Mouse (Mus musculus): Measurements from ENCODE around the gene Kif21b. TPM values are rescaled to one million over a fixed set of nuclear protein-coding genes. Genes with fewer than 3 reads are reported as not detected.

The Kif21b gene
- polyA plus RNA-seq, 1 experiment from 2014 or later: 5.6 TPM

DNA sequence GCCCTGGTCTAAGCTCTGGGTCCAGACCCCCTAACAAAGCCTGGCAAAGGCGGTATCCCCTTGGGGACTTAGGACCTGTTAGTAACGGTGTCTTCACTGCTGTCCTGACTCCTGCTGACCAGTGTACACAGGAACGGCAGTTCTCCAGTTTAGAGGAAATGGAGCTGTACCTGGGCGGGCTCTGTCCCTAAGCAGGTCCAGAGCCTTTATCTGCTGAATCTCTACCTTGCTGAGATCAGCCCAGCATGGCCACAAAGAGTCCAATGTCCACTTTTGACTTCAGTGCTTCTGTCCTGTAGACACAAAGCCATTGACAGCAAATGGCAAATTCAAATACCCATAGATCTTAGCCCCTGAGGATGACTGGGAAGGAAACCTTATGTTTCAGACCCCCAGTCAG, 25.8 kb downstream of the Kif21b start:
- Histone ChIP-seq H3K36me3 (ENCODE audit: control insufficient read depth, insufficient read depth, low read length) (peaks cover 76% of the 10 kb centered on the region), H3K9me3 (ENCODE audit: control insufficient read depth, low read length) (no peaks in the 10 kb centered on the region), H3K27ac (ENCODE audit: low read depth) (no peak overlapping the region), H3K4me1 (replicated peaks; ENCODE audit: control insufficient read depth, insufficient read depth, low read length) (no peaks in the 10 kb centered on the region), H3K4me3 (ENCODE audit: low read depth, low read length) (no peak overlapping the region), H3K27me3 (replicated peaks; ENCODE audit: control insufficient read depth, insufficient read depth, low read length) (no peaks in the 10 kb centered on the region), H3K4me2 (ENCODE audit: low read length) (no peak overlapping the region), H3K9ac (ENCODE audit: low read length) (no peak overlapping the region)
- DNase-seq (ENCODE audit: low spot score) (no peak), ATAC-seq (replicated peaks; ENCODE audit: low FRiP score, low TSS enrichment, low read depth) (no peak)
- WGBS: 89% methylated on average over 4 of the region's 4 CpGs

DNA sequence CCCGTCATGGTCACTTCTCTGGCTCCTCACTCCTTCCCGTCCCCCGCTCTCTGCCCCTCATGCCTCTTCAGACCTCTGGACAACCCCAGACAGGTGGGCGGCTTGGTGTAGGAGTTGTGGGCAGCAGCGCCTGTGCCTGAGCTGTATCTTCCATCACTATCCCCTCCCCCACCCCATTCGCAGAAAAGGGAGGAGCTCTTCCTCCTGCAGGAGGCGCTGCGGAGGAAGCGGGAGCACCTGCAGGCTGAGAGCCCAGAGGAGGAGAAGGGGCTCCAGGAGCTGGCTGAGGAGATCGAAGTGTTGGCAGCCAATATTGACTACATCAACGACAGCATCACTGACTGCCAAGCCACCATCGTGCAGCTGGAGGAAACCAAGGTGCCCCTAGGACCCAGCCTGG, 28.6 kb downstream of the Kif21b start:
- no peaks in the 10 kb centered on the region for H3K27me3 ChIP-seq (replicated peaks; ENCODE audit: control insufficient read depth, insufficient read depth, low read length)
- no peak overlapping the region for H3K4me2 ChIP-seq (ENCODE audit: low read length)
- H3K4me3 ChIP-seq (ENCODE audit: low read depth, low read length): no peak overlapping the region
- peaks cover 73% of the 10 kb centered on the region for H3K36me3 ChIP-seq (ENCODE audit: control insufficient read depth, insufficient read depth, low read length)
- no peak for DNase-seq (ENCODE audit: low spot score)
- ATAC-seq (replicated peaks; ENCODE audit: low FRiP score, low TSS enrichment, low read depth): no peak
- no peak overlapping the region for H3K9ac ChIP-seq (ENCODE audit: low read length)
- WGBS: 58% methylated on average over 10 of the region's 12 CpGs
- H3K4me1 ChIP-seq (replicated peaks; ENCODE audit: control insufficient read depth, insufficient read depth, low read length): no peaks in the 10 kb centered on the region
- H3K27ac ChIP-seq (ENCODE audit: low read depth): no peak overlapping the region
- H3K9me3 ChIP-seq (ENCODE audit: control insufficient read depth, low read length): no peaks in the 10 kb centered on the region

GRCm38 (mm10) chr1:136160297-136160696, 29.1 kb downstream of the Kif21b start:
- Histone ChIP-seq H3K9ac (ENCODE audit: low read length) (no peak overlapping the region), H3K4me2 (ENCODE audit: low read length) (no peak overlapping the region), H3K9me3 (ENCODE audit: control insufficient read depth, low read length) (no peaks in the 10 kb centered on the region), H3K27me3 (replicated peaks; ENCODE audit: control insufficient read depth, insufficient read depth, low read length) (no peaks in the 10 kb centered on the region), H3K36me3 (ENCODE audit: control insufficient read depth, insufficient read depth, low read length) (peaks cover 77% of the 10 kb centered on the region), H3K4me1 (replicated peaks; ENCODE audit: control insufficient read depth, insufficient read depth, low read length) (no peaks in the 10 kb centered on the region), H3K4me3 (ENCODE audit: low read depth, low read length) (no peak overlapping the region), H3K27ac (ENCODE audit: low read depth) (no peak overlapping the region)
- ATAC-seq (replicated peaks; ENCODE audit: low FRiP score, low TSS enrichment, low read depth) (no peak), DNase-seq (ENCODE audit: low spot score) (no peak)
- WGBS: 87% methylated on average over 12 of the region's 12 CpGs

DNA sequence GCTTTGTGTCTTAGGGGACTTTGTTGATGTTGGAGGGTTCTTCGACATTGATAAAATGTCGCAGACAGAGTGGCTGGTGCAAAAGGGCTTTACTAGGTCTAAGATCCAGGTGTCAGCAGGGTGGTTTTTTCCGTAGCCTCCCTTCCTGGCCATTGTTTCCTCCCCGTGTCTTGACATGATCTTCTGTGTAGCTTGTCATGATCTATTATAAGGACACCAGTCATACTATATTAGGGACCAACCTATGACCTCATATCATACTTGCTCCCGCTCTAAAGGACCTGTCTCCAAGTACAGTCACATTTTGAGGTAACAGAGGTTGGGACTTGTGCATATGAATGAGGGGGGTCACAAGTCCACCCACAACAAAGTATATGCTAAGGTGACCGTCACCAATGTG, 29.7 kb downstream of the Kif21b start:
- ATAC-seq (replicated peaks; ENCODE audit: low FRiP score, low TSS enrichment, low read depth): no peak
- H3K4me2 ChIP-seq (ENCODE audit: low read length): no peak overlapping the region
- no peaks in the 10 kb centered on the region for H3K9me3 ChIP-seq (ENCODE audit: control insufficient read depth, low read length)
- H3K36me3 ChIP-seq (ENCODE audit: control insufficient read depth, insufficient read depth, low read length): peaks cover 83% of the 10 kb centered on the region
- H3K4me3 ChIP-seq (ENCODE audit: low read depth, low read length): no peak overlapping the region
- DNase-seq (ENCODE audit: low spot score): no peak
- H3K9ac ChIP-seq (ENCODE audit: low read length): no peak overlapping the region
- no peaks in the 10 kb centered on the region for H3K4me1 ChIP-seq (replicated peaks; ENCODE audit: control insufficient read depth, insufficient read depth, low read length)
- H3K27me3 ChIP-seq (replicated peaks; ENCODE audit: control insufficient read depth, insufficient read depth, low read length): no peaks in the 10 kb centered on the region
- WGBS: 86% methylated on average over 6 of the region's 6 CpGs
- H3K27ac ChIP-seq (ENCODE audit: low read depth): no peak overlapping the region

- peaks cover 79% of the 10 kb centered on the region for H3K36me3 ChIP-seq (ENCODE audit: control insufficient read depth, insufficient read depth, low read length)
- no peak overlapping the region for H3K9ac ChIP-seq (ENCODE audit: low read length)
- ATAC-seq (replicated peaks; ENCODE audit: low FRiP score, low TSS enrichment, low read depth) (no peak), DNase-seq (ENCODE audit: low spot score) (no peak)
- H3K27me3 ChIP-seq (replicated peaks; ENCODE audit: control insufficient read depth, insufficient read depth, low read length): no peaks in the 10 kb centered on the region
- WGBS: 85% methylated on average over 7 of the region's 7 CpGs
- no peaks in the 10 kb centered on the region for H3K9me3 ChIP-seq (ENCODE audit: control insufficient read depth, low read length)
- no peaks in the 10 kb centered on the region for H3K4me1 ChIP-seq (replicated peaks; ENCODE audit: control insufficient read depth, insufficient read depth, low read length)
- H3K27ac ChIP-seq (ENCODE audit: low read depth): no peak overlapping the region
- H3K4me3 ChIP-seq (ENCODE audit: low read depth, low read length): no peak overlapping the region
- H3K4me2 ChIP-seq (ENCODE audit: low read length): no peak overlapping the region
Observed at GRCm38 (mm10) chr1:136161333-136161921, 30.2 kb downstream of the Kif21b start.

GRCm38 (mm10) chr1:136165436-136165835, 34.2 kb downstream of the Kif21b start:
- WGBS: 81% methylated on average over 2 of the region's 2 CpGs
- Histone ChIP-seq H3K36me3 (ENCODE audit: control insufficient read depth, insufficient read depth, low read length) (peaks cover 57% of the 10 kb centered on the region), H3K4me1 (replicated peaks; ENCODE audit: control insufficient read depth, insufficient read depth, low read length) (no peaks in the 10 kb centered on the region)

DNA sequence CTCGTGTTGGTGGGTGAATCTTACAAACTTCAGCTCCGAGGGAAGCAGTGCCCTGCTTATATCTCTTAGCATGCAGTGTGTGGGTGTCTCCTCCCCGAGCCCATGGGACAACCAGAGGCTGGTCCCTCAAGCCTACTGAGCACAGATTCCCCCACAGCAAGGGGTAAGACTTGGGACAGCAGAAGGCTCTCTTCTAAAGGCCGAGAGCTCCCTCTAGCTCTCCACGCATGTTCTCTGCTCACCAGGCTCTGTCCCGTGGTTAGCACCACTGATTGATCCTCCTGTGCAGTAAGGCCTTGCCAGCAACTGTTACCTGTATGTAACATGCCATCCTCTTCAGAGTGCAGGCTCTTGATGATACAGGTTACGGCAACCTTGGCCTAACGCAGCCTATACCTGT, 36.5 kb downstream of the Kif21b start:
- no peaks in the 10 kb centered on the region for H3K27me3 ChIP-seq (replicated peaks; ENCODE audit: control insufficient read depth, insufficient read depth, low read length)
- DNase-seq (ENCODE audit: low spot score) (peak; percentile 63), ATAC-seq (replicated peaks; ENCODE audit: low FRiP score, low TSS enrichment, low read depth) (no peak)
- no peaks in the 10 kb centered on the region for H3K9me3 ChIP-seq (ENCODE audit: control insufficient read depth, low read length)
- H3K27ac ChIP-seq (ENCODE audit: low read depth): no peak overlapping the region
- H3K9ac ChIP-seq (ENCODE audit: low read length): no peak overlapping the region
- peaks cover 53% of the 10 kb centered on the region for H3K36me3 ChIP-seq (ENCODE audit: control insufficient read depth, insufficient read depth, low read length)
- 0 out of 2 replicates have a peak, but pooled peaks cover 3% of the 10 kb centered on the region for H3K4me1 ChIP-seq (replicated peaks; ENCODE audit: control insufficient read depth, insufficient read depth, low read length)
- 74% methylated on average over 8 of the region's 8 CpGs for WGBS
- H3K4me3 ChIP-seq (ENCODE audit: low read depth, low read length): no peak overlapping the region
- no peak overlapping the region for H3K4me2 ChIP-seq (ENCODE audit: low read length)

More at GRCm38 (mm10) chr1:136165436-136165835, 34.2 kb downstream of the Kif21b start:
- H3K4me3 ChIP-seq (ENCODE audit: low read depth, low read length): no peak overlapping the region
- H3K4me2 ChIP-seq (ENCODE audit: low read length): no peak overlapping the region
- no peak overlapping the region for H3K9ac ChIP-seq (ENCODE audit: low read length)
- H3K27ac ChIP-seq (ENCODE audit: low read depth): no peak overlapping the region
- DNase-seq (ENCODE audit: low spot score): no peak
- ATAC-seq (replicated peaks; ENCODE audit: low FRiP score, low TSS enrichment, low read depth): no peak
- H3K27me3 ChIP-seq (replicated peaks; ENCODE audit: control insufficient read depth, insufficient read depth, low read length): no peaks in the 10 kb centered on the region
- H3K9me3 ChIP-seq (ENCODE audit: control insufficient read depth, low read length): no peaks in the 10 kb centered on the region

DNA sequence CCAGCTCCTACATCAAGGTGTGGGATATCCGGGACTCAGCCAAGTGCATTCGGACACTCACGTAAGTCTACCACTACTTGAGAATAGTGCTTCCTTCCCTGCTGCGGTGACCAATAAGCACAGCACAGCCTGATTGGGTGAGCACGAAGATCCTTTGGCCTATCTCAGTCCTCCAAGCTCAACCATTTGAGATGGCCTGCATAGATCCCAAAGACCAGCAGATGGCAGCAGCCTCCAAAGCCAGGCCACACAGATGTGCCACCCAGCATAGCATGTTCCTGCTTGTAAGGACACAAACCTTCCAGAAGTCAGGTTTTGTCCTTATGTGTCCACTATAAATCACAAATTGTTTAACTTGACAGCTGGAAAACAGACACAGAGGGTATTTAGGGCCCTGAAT, 38.9 kb downstream of the Kif21b start:
- WGBS: 10% methylated on average over 5 of the region's 5 CpGs
- H3K9me3 ChIP-seq (ENCODE audit: control insufficient read depth, low read length): no peaks in the 10 kb centered on the region
- H3K4me2 ChIP-seq (ENCODE audit: low read length): no peak overlapping the region
- ATAC-seq (replicated peaks; ENCODE audit: low FRiP score, low TSS enrichment, low read depth) (peak; percentile 52), DNase-seq (ENCODE audit: low spot score) (peak; percentile 85)
- H3K27me3 ChIP-seq (replicated peaks; ENCODE audit: control insufficient read depth, insufficient read depth, low read length): no peaks in the 10 kb centered on the region
- H3K4me1 ChIP-seq (replicated peaks; ENCODE audit: control insufficient read depth, insufficient read depth, low read length): peaks cover 26% of the 10 kb centered on the region
- H3K4me3 ChIP-seq (ENCODE audit: low read depth, low read length): no peak overlapping the region
- no peak overlapping the region for H3K27ac ChIP-seq (ENCODE audit: low read depth)
- H3K9ac ChIP-seq (ENCODE audit: low read length): no peak overlapping the region
- peaks cover 38% of the 10 kb centered on the region for H3K36me3 ChIP-seq (ENCODE audit: control insufficient read depth, insufficient read depth, low read length)

DNA sequence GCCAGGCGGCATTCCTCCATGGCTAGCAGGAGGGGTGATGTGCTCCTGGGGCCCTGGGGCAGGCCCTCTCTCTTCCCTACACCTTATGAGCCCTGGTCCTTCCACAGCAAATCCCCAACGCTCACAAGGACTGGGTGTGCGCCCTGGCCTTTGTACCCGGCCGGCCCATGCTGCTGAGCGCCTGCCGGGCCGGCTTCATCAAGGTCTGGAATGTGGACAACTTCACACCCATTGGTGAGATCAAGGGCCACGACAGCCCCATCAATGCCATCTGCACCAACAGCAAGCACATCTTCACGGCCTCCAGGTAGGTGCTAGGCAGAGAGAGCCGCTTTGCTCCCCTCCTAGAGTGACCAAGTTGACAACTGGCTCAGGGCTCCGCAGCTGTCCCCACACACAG, 41.5 kb downstream of the Kif21b start:
- H3K4me1 ChIP-seq (replicated peaks; ENCODE audit: control insufficient read depth, insufficient read depth, low read length): peaks cover 26% of the 10 kb centered on the region
- no peak overlapping the region for H3K4me2 ChIP-seq (ENCODE audit: low read length)
- DNase-seq (ENCODE audit: low spot score) (peak; percentile 59), ATAC-seq (replicated peaks; ENCODE audit: low FRiP score, low TSS enrichment, low read depth) (0 out of 2 replicates have a peak, but pooled peaks have one; percentile 14)
- H3K9me3 ChIP-seq (ENCODE audit: control insufficient read depth, low read length): no peaks in the 10 kb centered on the region
- 66% methylated on average over 12 of the region's 12 CpGs for WGBS
- no peak overlapping the region for H3K9ac ChIP-seq (ENCODE audit: low read length)
- peak overlapping the region; percentile 2; the same call in 1 of the 2 replicates for H3K27ac ChIP-seq (ENCODE audit: low read depth)
- peaks cover 35% of the 10 kb centered on the region for H3K36me3 ChIP-seq (ENCODE audit: control insufficient read depth, insufficient read depth, low read length)
- no peaks in the 10 kb centered on the region for H3K27me3 ChIP-seq (replicated peaks; ENCODE audit: control insufficient read depth, insufficient read depth, low read length)
- H3K4me3 ChIP-seq (ENCODE audit: low read depth, low read length): no peak overlapping the region
